Mouse (Mus musculus) urinary bladder, adult 18-20 months (tissue): ENCODE results near the gene Abcb10.
"Not testable (repeated sequence)": the region's sequence is repeated elsewhere in the genome, so short reads cannot be mapped to it uniquely, and the experiment has no call there.

Source experiments
- DNase-seq, 2 experiments: peaks; one replicate each; pipeline ENCODE4 v3.0.0; 2022; ENCODE audit warnings: low spot score in 2 of 2, mixed read lengths in 2 of 2

Gene Abcb10

GRCm38 (mm10) chr8:123981674-123982073 lies 1.2 kb downstream of the Abcb10 start:
- DNase-seq = no peak

GRCm38 (mm10) chr8:123980239-123980638 lies 2.7 kb downstream of the Abcb10 start:
- no peak for DNase-seq

- DNase-seq = no peak
Observed at GRCm38 (mm10) chr8:123978926-123979325, 4.0 kb downstream of the Abcb10 start.

GRCm38 (mm10) chr8:123978166-123978838 lies 4.6 kb downstream of the Abcb10 start:
- no peak for DNase-seq

- no peak for DNase-seq
Observed at GRCm38 (mm10) chr8:123977499-123977898, 5.4 kb downstream of the Abcb10 start.

- no peak for DNase-seq
Observed at GRCm38 (mm10) chr8:123973495-123973894, 9.4 kb downstream of the Abcb10 start.

- DNase-seq = no peak
Observed at GRCm38 (mm10) chr8:123966896-123967295, 16.0 kb downstream of the Abcb10 start.

- DNase-seq = no peak
Observed at GRCm38 (mm10) chr8:123961371-123961770, 21.6 kb downstream of the Abcb10 start.

GRCm38 (mm10) chr8:123960556-123960955 lies 22.4 kb downstream of the Abcb10 start:
- not testable (repeated sequence) for DNase-seq

GRCm38 (mm10) chr8:123960056-123960455 lies 22.9 kb downstream of the Abcb10 start:
- DNase-seq = no peak

- no peak for DNase-seq
Observed at GRCm38 (mm10) chr8:123959473-123959872, 23.4 kb downstream of the Abcb10 start.

- DNase-seq = no peak
Observed at GRCm38 (mm10) chr8:123958130-123958529, 24.8 kb downstream of the Abcb10 start.

GRCm38 (mm10) chr8:123954246-123954645 lies 28.7 kb downstream of the Abcb10 start:
- DNase-seq = no peak

GRCm38 (mm10) chr8:123953686-123954085 lies 29.2 kb downstream of the Abcb10 start:
- DNase-seq = no peak

GRCm38 (mm10) chr8:123950077-123950802 lies 32.7 kb downstream of the Abcb10 start:
- DNase-seq = peak; percentile 9 to 38

GRCm38 (mm10) chr8:123949686-123949986 lies 33.3 kb downstream of the Abcb10 start:
- DNase-seq = no peak

- DNase-seq = peak; percentile 98 to 99
Observed at GRCm38 (mm10) chr8:123948942-123949685, 33.8 kb downstream of the Abcb10 start, which contains the start of gene Nup133. Gene Nup133 (minus strand): TSS chr8:123949265.

- DNase-seq = no peak
Observed at GRCm38 (mm10) chr8:123929026-123929425, 53.9 kb downstream of the Abcb10 start.

- DNase-seq = no peak
Observed at GRCm38 (mm10) chr8:123925671-123926070, 57.3 kb downstream of the Abcb10 start.

GRCm38 (mm10) chr8:123924719-123925118 lies 58.2 kb downstream of the Abcb10 start:
- peak; percentile 45 to 59 for DNase-seq

- DNase-seq = no peak
Observed at GRCm38 (mm10) chr8:123914635-123915034, 68.3 kb downstream of the Abcb10 start.

- DNase-seq = no peak
Observed at GRCm38 (mm10) chr8:123912265-123912664, 70.7 kb downstream of the Abcb10 start.

- DNase-seq = no peak
Observed at GRCm38 (mm10) chr8:123907604-123908003, 75.3 kb downstream of the Abcb10 start.
